Mouse (Mus musculus) liver, embryonic 14.5 days (tissue): ENCODE measurements around the gene B3gntl1. TPM values are rescaled to one million over a fixed set of nuclear protein-coding genes. Genes with fewer than 3 reads are reported as not detected.

ENCODE experiments used
- ATAC-seq: fragments of 200-750 bp; cut with Nextera tagmentation; 2 replicates; pipeline ENCODE4 v1.8.0; 2017; ENCODE audit warnings: moderate number of reproducible peaks, mild to moderate bottlenecking, moderate library complexity; ENCODE audit not compliant: insufficient read depth
- DNase-seq, 3 experiments: peaks; one replicate each; pipeline ENCODE4 v3.0.0-alpha.2; 2012 to 2013; ENCODE audit warnings: low read depth in 3 of 3, low spot score in 3 of 3
- H3K27ac ChIP-seq: fragments of 300-500 bp; sonication (generic); 2 replicates; pipeline ENCODE4 v1.5.1; 2014; ENCODE audit warnings: moderate library complexity, mild to moderate bottlenecking, control low read depth, inconsistent platforms
- H3K27me3 ChIP-seq: fragments of 300-500 bp; sonication (generic); 2 replicates; pipeline ENCODE4 v1.6.1; 2014; ENCODE audit warnings: mild to moderate bottlenecking, low read length, moderate library complexity; ENCODE audit not compliant: control insufficient read depth, insufficient read depth
- H3K36me3 ChIP-seq: fragments of 300-500 bp; sonication (generic); replicated peaks from 2 replicates; pipeline ENCODE4 v1.6.1; 2014; ENCODE audit warnings: low read depth; ENCODE audit not compliant: control insufficient read depth, insufficient read depth
- H3K4me1 ChIP-seq, 2 experiments: fragments of 200-500 bp in 1 of 2; fragments of 300-500 bp in 1 of 2; sonication (generic) in 1 of 2; replicated peaks; 2 replicates each; pipeline ENCODE4 v1.6.1; 2012 to 2014; ENCODE audit warnings: antibody characterized with exemption in 1 of 2, inconsistent platforms in 1 of 2, low read length in 1 of 2; ENCODE audit not compliant: control insufficient read depth in 2 of 2, insufficient read depth in 2 of 2
- H3K4me2 ChIP-seq: fragments of 300-500 bp; sonication (generic); 2 replicates; pipeline ENCODE4 v1.6.1; 2014; ENCODE audit warnings: low read depth, mild to moderate bottlenecking, control low read depth, moderate library complexity
- H3K4me3 ChIP-seq, 2 experiments: fragments of 200-500 bp in 1 of 2; fragments of 300-500 bp in 1 of 2; sonication (generic) in 1 of 2; 2 replicates each; pipeline ENCODE4 v1.5.1; 2012 to 2014; ENCODE audit warnings: low read depth in 2 of 2, low read length in 2 of 2, mild to moderate bottlenecking in 2 of 2, control low read depth in 1 of 2, inconsistent platforms in 1 of 2, moderate library complexity in 1 of 2; ENCODE audit not compliant: insufficient read depth in 1 of 2
- H3K9ac ChIP-seq: fragments of 300-500 bp; sonication (generic); replicated peaks from 2 replicates; pipeline ENCODE4 v1.6.1; 2014; ENCODE audit warnings: mild to moderate bottlenecking, control low read depth, moderate library complexity
- H3K9me3 ChIP-seq: fragments of 300-500 bp; sonication (generic); 2 replicates; pipeline ENCODE4 v1.6.1; 2016; ENCODE audit warnings: low read length, mixed read lengths; ENCODE audit not compliant: control insufficient read depth
- CTCF ChIP-seq: IDR thresholded peaks from 2 replicates; pipeline ENCODE4 v1.5.1; 2016; ENCODE audit warnings: antibody characterized with exemption, low read depth, control low read depth
- EP300 ChIP-seq: IDR thresholded peaks from 2 replicates; pipeline ENCODE4 v1.6.1; 2016; ENCODE audit warnings: antibody characterized with exemption, low read depth
- polyA plus RNA-seq, 2 experiments: library from polyadenylated mRNA; depleted of rRNA in 1 of 2; stranded (reverse) in 1 of 2; unstranded in 1 of 2; fragments of >200 nt; fragmentation: Nextera tagmentation in 1 of 2; extraction: Ambion mirVana in 1 of 2; gene quantifications; 2 replicates each; pipeline versions ENCODE4 v1.2.1 to v1.2.3; 2012 to 2014

Gene B3gntl1
- polyA plus RNA-seq, 2 experiments, result 1.2 to 1.6 TPM

DNA sequence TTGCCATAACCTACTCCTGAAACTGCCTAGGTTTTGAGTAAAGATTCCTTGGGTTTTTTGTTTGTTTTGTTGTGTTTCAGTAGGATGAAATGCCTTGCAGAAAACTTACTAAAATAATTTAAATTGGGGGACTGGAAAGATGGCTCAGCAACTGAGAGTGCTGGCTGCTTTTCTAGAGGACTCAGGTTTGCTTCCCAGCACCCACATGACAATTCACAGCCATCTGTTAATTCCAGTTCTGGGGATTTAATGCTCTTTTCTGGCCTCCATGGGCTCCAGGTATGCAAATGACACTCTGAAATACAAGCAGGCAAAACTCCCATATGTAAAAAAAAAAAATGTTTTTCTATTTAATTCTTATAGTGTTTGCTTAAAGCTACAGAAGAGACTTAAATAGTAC is 91.1 kb downstream of the B3gntl1 start:
- no peak overlapping the region for H3K4me2 ChIP-seq
- no peaks in the 10 kb centered on the region; the same call in 1 of the 2 replicates for H3K36me3 ChIP-seq
- no peaks in the 10 kb centered on the region for H3K4me1 ChIP-seq
- H3K4me3 ChIP-seq, result no peak overlapping the region
- no peak overlapping the region for H3K27ac ChIP-seq
- ATAC-seq, result no peak
- no peak for DNase-seq
- no peak overlapping the region for H3K9ac ChIP-seq
- no peaks in the 10 kb centered on the region for H3K9me3 ChIP-seq
- H3K27me3 ChIP-seq, result no peaks in the 10 kb centered on the region
- TF ChIP-seq EP300, result no peak
- no peak for TF ChIP-seq CTCF

Other genes with a start within 250 kb of the B3gntl1 start
- 34.9 and 39.9 TPM in 2 replicates for gene Fn3k, start 238.2 kb downstream of the B3gntl1 start, polyA plus RNA-seq (2012; rRNA removed)
- 49.9 and 51.4 TPM in 2 replicates for gene Fn3k, start 238.2 kb downstream of the B3gntl1 start, polyA plus RNA-seq (2014; fragmentation: Nextera tagmentation; extraction: Ambion mirVana)
- 15.0 and 20.4 TPM in 2 replicates for gene Tbcd, start 221.2 kb downstream of the B3gntl1 start, polyA plus RNA-seq (2012; rRNA removed)
- gene Tbcd, start 221.2 kb downstream of the B3gntl1 start, polyA plus RNA-seq (2014; fragmentation: Nextera tagmentation; extraction: Ambion mirVana), result 15.6 and 17.2 TPM in 2 replicates
- gene Zfp750, start 153.8 kb downstream of the B3gntl1 start, polyA plus RNA-seq (2012; rRNA removed), result 0.11 and 0.12 TPM in 2 replicates
- 0.23 and 0.24 TPM in 2 replicates for gene Zfp750, start 153.8 kb downstream of the B3gntl1 start, polyA plus RNA-seq (2014; fragmentation: Nextera tagmentation; extraction: Ambion mirVana)
- 1.8 and 2.1 TPM in 2 replicates for gene Metrnl, start 28.4 kb upstream of the B3gntl1 start, polyA plus RNA-seq (2012; rRNA removed)
- gene Metrnl, start 28.4 kb upstream of the B3gntl1 start, polyA plus RNA-seq (2014; fragmentation: Nextera tagmentation; extraction: Ambion mirVana), result 3.1 and 3.4 TPM in 2 replicates
- gene Ptchd3, start 157.1 kb upstream of the B3gntl1 start, polyA plus RNA-seq (2012; rRNA removed), result not detected in 2 replicates
- gene Ptchd3, start 157.1 kb upstream of the B3gntl1 start, polyA plus RNA-seq (2014; fragmentation: Nextera tagmentation; extraction: Ambion mirVana), result not detected in 2 replicates